Mouse (Mus musculus) CH12.LX (cell line): ENCODE results near the gene Gm20388. TPM values are rescaled to one million over a fixed set of nuclear protein-coding genes. Genes with fewer than 3 reads are reported as not detected.

ENCODE experiments used
- DNase-seq: peaks from one replicate; pipeline ENCODE4 v3.0.0-alpha.2; 2013; ENCODE audit errors: extremely low read depth
- H3K27ac ChIP-seq: 2 replicates; pipeline ENCODE4 v1.5.1; 2012; ENCODE audit warnings: low read depth, mild to moderate bottlenecking, control low read depth, moderate library complexity; ENCODE audit not compliant: insufficient read depth
- H3K27me3 ChIP-seq: replicated peaks from 2 replicates; pipeline ENCODE3; 2012; ENCODE audit warnings: inconsistent platforms
- H3K36me3 ChIP-seq, 2 experiments: replicated peaks in 1 of 2; 2 replicates each; pipeline versions ENCODE3 to v1.6.1; 2012; ENCODE audit warnings: inconsistent platforms in 1 of 2, low read length in 1 of 2, mild to moderate bottlenecking in 1 of 2, mixed read lengths in 1 of 2, moderate library complexity in 1 of 2; ENCODE audit not compliant: control insufficient read depth in 1 of 2, insufficient read depth in 1 of 2
- H3K4me1 ChIP-seq, 2 experiments: 2 replicates each; pipeline ENCODE4 v1.6.1; 2012; ENCODE audit warnings: inconsistent platforms in 1 of 2, moderate library complexity in 1 of 2; ENCODE audit not compliant: insufficient read depth in 2 of 2, control insufficient read depth in 1 of 2
- H3K4me2 ChIP-seq: 2 replicates; pipeline ENCODE4 v1.6.1; 2012; ENCODE audit warnings: low read depth, mild to moderate bottlenecking, control low read depth; ENCODE audit not compliant: poor library complexity, insufficient read depth, severe bottlenecking
- H3K4me3 ChIP-seq, 3 experiments: fragments of 150-350 bp in 1 of 3; sonication (generic) in 1 of 3; replicated peaks in 1 of 3; 2 replicates each; pipeline versions ENCODE3 to v1.5.1; 2011 to 2012; ENCODE audit warnings: low read depth in 2 of 3, low read length in 2 of 3, mild to moderate bottlenecking in 2 of 3, moderate library complexity in 2 of 3, control low read depth in 1 of 3, improper control_type of control experiment in 1 of 3, inconsistent platforms in 1 of 3, mixed read lengths in 1 of 3; ENCODE audit not compliant: poor library complexity in 1 of 3
- H3K79me2 ChIP-seq: replicated peaks from 2 replicates; pipeline ENCODE4 v1.6.1; 2012; ENCODE audit warnings: mild to moderate bottlenecking, moderate library complexity; ENCODE audit not compliant: control insufficient read depth, poor library complexity, insufficient read depth, severe bottlenecking; ENCODE audit errors: extremely low read depth
- H3K9ac ChIP-seq: 2 replicates; pipeline ENCODE4 v1.6.1; 2012; ENCODE audit warnings: low read depth, mild to moderate bottlenecking, control low read depth, moderate library complexity; ENCODE audit not compliant: insufficient read depth
- H3K9me3 ChIP-seq: replicated peaks from 2 replicates; pipeline ENCODE3; 2012; ENCODE audit warnings: low read length, inconsistent platforms, mixed read lengths
- BHLHE40 ChIP-seq: IDR thresholded peaks from 2 replicates; pipeline ENCODE4 v1.6.1; 2011; ENCODE audit warnings: mild to moderate bottlenecking, low read depth, low read length, improper control_type of control experiment
- CHD1 ChIP-seq: IDR thresholded peaks from 2 replicates; pipeline ENCODE4 v1.6.1; 2012; ENCODE audit warnings: low read depth, low read length, improper control_type of control experiment, inconsistent platforms
- CHD2 ChIP-seq: IDR thresholded peaks from 2 replicates; pipeline ENCODE4 v1.6.1; 2011; ENCODE audit warnings: low read length, improper control_type of control experiment
- E2F4 ChIP-seq: IDR thresholded peaks from 2 replicates; pipeline ENCODE4 v1.6.1; 2011; ENCODE audit warnings: low read depth, low read length, improper control_type of control experiment; ENCODE audit not compliant: insufficient replicate concordance
- ELF1 ChIP-seq: IDR thresholded peaks from 2 replicates; pipeline ENCODE4 v1.6.1; 2014; ENCODE audit warnings: low read depth, mild to moderate bottlenecking, inconsistent platforms, low read length, improper control_type of control experiment
- EP300 ChIP-seq: IDR thresholded peaks from 2 replicates; pipeline ENCODE4 v1.6.1; 2011; ENCODE audit warnings: low read length, improper control_type of control experiment
- HCFC1 ChIP-seq: IDR thresholded peaks from 2 replicates; pipeline ENCODE4 v1.6.1; 2012; ENCODE audit warnings: low read depth, mild to moderate bottlenecking, inconsistent platforms, low read length, improper control_type of control experiment
- IRF4 ChIP-seq: IDR thresholded peaks from 2 replicates; pipeline ENCODE4 v1.6.1; 2014; ENCODE audit warnings: low read depth, mild to moderate bottlenecking, inconsistent platforms, low read length, improper control_type of control experiment
- JUN ChIP-seq: IDR thresholded peaks from 2 replicates; pipeline ENCODE4 v1.6.1; 2011; ENCODE audit warnings: low read depth, mild to moderate bottlenecking, low read length, improper control_type of control experiment, moderate library complexity; ENCODE audit not compliant: insufficient read depth
- MAX ChIP-seq: IDR thresholded peaks from 2 replicates; pipeline ENCODE4 v1.6.1; 2011; ENCODE audit warnings: low read length, improper control_type of control experiment
- MAZ ChIP-seq: IDR thresholded peaks from 2 replicates; pipeline ENCODE4 v1.6.1; 2012; ENCODE audit warnings: low read depth, mild to moderate bottlenecking, inconsistent platforms, low read length, improper control_type of control experiment, moderate library complexity
- MEF2A ChIP-seq: IDR thresholded peaks from 2 replicates; pipeline ENCODE4 v1.6.1; 2014; ENCODE audit warnings: low read depth, mild to moderate bottlenecking, inconsistent platforms, low read length, improper control_type of control experiment, borderline replicate concordance
- MXI1 ChIP-seq: IDR thresholded peaks from 2 replicates; pipeline ENCODE4 v1.6.1; 2011; ENCODE audit warnings: mild to moderate bottlenecking, low read depth, low read length, improper control_type of control experiment
- MYC ChIP-seq: IDR thresholded peaks from 2 replicates; pipeline ENCODE4 v1.6.1; 2011; ENCODE audit warnings: low read depth, mild to moderate bottlenecking, improper control_type of control experiment, low read length
- PAX5 ChIP-seq: IDR thresholded peaks from 2 replicates; pipeline ENCODE4 v1.6.1; 2012; ENCODE audit warnings: low read length, inconsistent platforms, mixed read lengths
- POLR2A ChIP-seq: IDR thresholded peaks from 2 replicates; pipeline ENCODE4 v1.6.1; 2011; ENCODE audit warnings: low read depth, mild to moderate bottlenecking, improper control_type of control experiment, low read length
- POLR2AphosphoS2 ChIP-seq: IDR thresholded peaks from 2 replicates; pipeline ENCODE4 v1.6.1; 2011; ENCODE audit warnings: low read depth, low read length, improper control_type of control experiment
- RAD21 ChIP-seq: IDR thresholded peaks from 2 replicates; pipeline ENCODE4 v1.6.1; 2011; ENCODE audit warnings: low read depth, mild to moderate bottlenecking, low read length, improper control_type of control experiment, moderate library complexity
- RCOR1 ChIP-seq: conservative IDR thresholded peaks from 2 replicates; pipeline ENCODE4 v1.6.1; 2012; ENCODE audit warnings: low read depth, mild to moderate bottlenecking, inconsistent platforms, low read length, improper control_type of control experiment
- ZKSCAN1 ChIP-seq: IDR thresholded peaks from 2 replicates; pipeline ENCODE4 v1.6.1; 2012; ENCODE audit warnings: low read depth, inconsistent platforms, low read length, improper control_type of control experiment, borderline replicate concordance
- ZMIZ1 ChIP-seq: IDR thresholded peaks from 2 replicates; pipeline ENCODE4 v1.6.1; 2012; ENCODE audit warnings: low read depth, mild to moderate bottlenecking, inconsistent platforms, low read length, improper control_type of control experiment
- ZNF384 ChIP-seq: IDR thresholded peaks from 2 replicates; pipeline ENCODE4 v1.6.1; 2012; ENCODE audit warnings: low read depth, low read length, improper control_type of control experiment, inconsistent platforms
- dilution Hi-C: fragments of 300-500 bp; cut with MboI; formaldehyde crosslinking; loops from 2 replicates; pipeline ENCODE4 v1.14.3; 2020; ENCODE audit warnings: low sequenced_read_pairs; ENCODE audit not compliant: extremely low pct_unique_long_range_greater_than_20kb, extremely low pct_ligation_motif_present
- in situ Hi-C: fragments of 300-500 bp; cut with MboI; formaldehyde crosslinking; loops from 3 replicates; pipeline ENCODE4 v1.14.3; 2019; ENCODE audit warnings: low sequenced_read_pairs, low pct_ligation_motif_present, low pct_unique_long_range_greater_than_20kb, mixed read lengths
- polyA plus RNA-seq: library from polyadenylated mRNA; unstranded; fragments of >175 nt; gene quantifications from 2 replicates; pipeline ENCODE4 v1.2.1, GENCODE M21; 2012; ENCODE audit warnings: low read depth; ENCODE audit not compliant: insufficient read length
- total RNA-seq, 2 experiments: library from RNA; depleted of rRNA; stranded (reverse); fragments of 300-350 nt in 1 of 2; fragments of >200 nt in 1 of 2; gene quantifications; 2 replicates each; pipeline ENCODE4 v1.2.3; 2012 to 2014

Gene Gm20388
- total and polyA plus RNA-seq, 3 experiments = 14.8 to 26.3 (median 22.2) TPM

GRCm38 (mm10) chr8:120441637-120442036 lies 531.0 kb downstream of the Gm20388 start:
- DNase-seq = no peak
- TF ChIP-seq HCFC1 (no peak), EP300 (no peak), PAX5 (no peak), CHD1 (no peak), E2F4 (no peak), RCOR1 (no peak), MAX (no peak), ELF1 (no peak), POLR2A (no peak), MXI1 (no peak), CHD2 (no peak), ZKSCAN1 (no peak), MEF2A (no peak), IRF4 (no peak), JUN (no peak), ZMIZ1 (no peak)
- TF ChIP-seq, all 38 proteins: peak for 0
- Histone ChIP-seq H3K36me3 (no peaks in the 10 kb centered on the region), H3K4me1 (peaks cover 36 to 42% of the 10 kb centered on the region in 2 experiments), H3K27me3 (peaks cover 6% of the 10 kb centered on the region), H3K27ac (no peak overlapping the region), H3K79me2 (no peaks in the 10 kb centered on the region), H3K4me3 (no peak overlapping the region), H3K9ac (no peak overlapping the region), H3K4me2 (no peak overlapping the region), H3K9me3 (no peaks in the 10 kb centered on the region)
- in situ Hi-C loops (no loop called here), dilution Hi-C loops (no loop called here)

GRCm38 (mm10) chr8:120442306-120443003 lies 531.8 kb downstream of the Gm20388 start:
- H3K36me3 ChIP-seq = no peaks in the 10 kb centered on the region
- in situ Hi-C loops (no loop called here), dilution Hi-C loops (no loop called here)
- H3K9me3 ChIP-seq = no peaks in the 10 kb centered on the region
- no peak overlapping the region for H3K9ac ChIP-seq
- TF ChIP-seq IRF4 (no peak), ZNF384 (no peak), E2F4 (no peak), RAD21 (no peak), POLR2AphosphoS2 (no peak), MYC (no peak), BHLHE40 (no peak), MAZ (no peak)
- H3K79me2 ChIP-seq = no peaks in the 10 kb centered on the region
- DNase-seq = no peak
- no peak overlapping the region for H3K4me2 ChIP-seq
- H3K4me1 ChIP-seq = peaks cover 29 to 34% of the 10 kb centered on the region in 2 experiments
- no peak overlapping the region for H3K4me3 ChIP-seq
- no peak overlapping the region for H3K27ac ChIP-seq
- peaks cover 6% of the 10 kb centered on the region for H3K27me3 ChIP-seq
